Mouse (Mus musculus) heart, postnatal 14 days (tissue): ENCODE data around the gene Slc25a5. TPM values are rescaled to one million over a fixed set of nuclear protein-coding genes. Genes with fewer than 3 reads are reported as not detected.
"Not testable (repeated sequence)": the region's sequence is repeated elsewhere in the genome, so short reads cannot be mapped to it uniquely, and the experiment has no call there.

Source experiments
- DNase-seq, 2 experiments: peaks; one replicate each; pipeline ENCODE4 v3.0.0; 2021 to 2022
- intact Hi-C: fragments of 180-260 bp; cut with DNase I; formaldehyde crosslinking; loops from one replicate; pipeline ENCODE4 v1.15.1; 2025
- total RNA-seq, 2 experiments: library from RNA; stranded (reverse); gene quantifications; 2 replicates each; pipeline ENCODE4 v1.2.3; 2021

Gene Slc25a5
- total RNA-seq, 2 experiments from 2014 or later, result 545 to 681 TPM

DNA sequence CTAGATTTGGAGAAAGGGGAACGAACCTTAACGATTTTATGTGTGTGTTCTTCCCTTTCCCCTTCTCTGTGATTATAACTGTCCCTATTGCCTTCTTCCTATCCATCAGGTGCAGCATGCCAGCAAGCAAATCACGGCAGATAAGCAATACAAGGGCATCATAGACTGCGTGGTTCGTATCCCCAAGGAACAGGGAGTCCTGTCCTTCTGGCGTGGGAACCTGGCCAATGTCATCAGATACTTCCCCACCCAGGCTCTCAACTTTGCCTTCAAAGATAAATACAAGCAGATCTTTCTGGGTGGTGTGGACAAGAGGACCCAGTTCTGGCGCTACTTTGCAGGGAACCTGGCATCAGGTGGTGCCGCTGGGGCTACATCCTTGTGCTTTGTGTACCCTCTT, 1.3 kb downstream of the Slc25a5 start:
- intact Hi-C loops, DNase-seq: not testable (repeated sequence)

DNA sequence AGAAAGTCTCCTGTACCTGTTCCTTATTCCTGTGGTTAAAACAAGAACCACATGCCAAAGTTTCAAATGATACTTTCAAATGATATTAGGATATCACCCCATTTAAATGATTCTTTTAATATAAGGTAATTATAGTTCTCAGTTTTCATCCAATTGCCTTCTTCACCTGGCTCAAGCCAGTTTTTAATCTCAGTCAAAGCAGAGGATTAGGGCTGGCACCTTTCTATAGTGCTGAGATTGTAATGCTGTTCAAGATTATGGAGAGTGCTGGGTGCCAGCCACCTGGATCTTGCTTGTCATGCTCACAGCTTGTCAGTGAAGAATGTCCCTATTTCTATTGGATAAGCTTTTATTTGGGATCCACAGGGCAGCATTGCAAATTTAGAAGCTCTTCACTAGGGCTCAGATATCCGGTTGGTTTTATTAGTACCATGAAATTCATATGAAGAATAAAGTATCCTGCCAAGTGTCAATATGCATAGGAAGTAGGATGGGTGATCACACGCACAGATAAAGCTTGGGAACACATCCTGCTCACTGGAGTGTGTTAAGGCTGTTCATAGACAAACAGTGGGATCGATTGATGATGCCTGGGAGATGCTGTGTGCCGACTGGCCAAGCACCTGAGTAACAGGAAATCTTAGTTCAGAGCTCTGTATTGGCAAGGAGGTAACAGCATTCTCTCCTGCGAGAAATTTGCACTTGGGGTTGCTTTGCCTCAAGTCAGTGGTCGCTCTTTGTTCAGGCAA, 3.9 kb downstream of the Slc25a5 start:
- DNase-seq, result no peak
- intact Hi-C loops, result no loop called here

DNA sequence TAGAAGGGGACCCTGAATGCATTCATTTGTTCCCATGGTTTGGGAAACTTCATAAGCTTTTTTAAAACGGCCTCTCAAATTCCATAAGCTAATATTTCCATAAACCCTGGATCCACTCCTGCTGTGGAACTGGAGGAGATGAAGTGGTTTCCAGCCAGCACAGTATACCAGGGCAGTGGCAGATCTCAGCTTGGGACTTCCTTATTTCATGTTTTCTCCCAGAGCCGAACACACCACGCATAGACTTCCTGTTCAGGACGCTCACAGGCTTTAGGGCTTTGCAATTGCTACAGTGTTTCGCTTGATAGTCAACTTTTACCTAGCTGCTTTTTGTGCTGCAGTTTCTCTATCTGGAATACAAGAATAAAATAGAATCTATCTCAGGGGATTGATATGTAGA, 7.7 kb downstream of the Slc25a5 start:
- intact Hi-C loops, result no loop called here
- no peak for DNase-seq

DNA sequence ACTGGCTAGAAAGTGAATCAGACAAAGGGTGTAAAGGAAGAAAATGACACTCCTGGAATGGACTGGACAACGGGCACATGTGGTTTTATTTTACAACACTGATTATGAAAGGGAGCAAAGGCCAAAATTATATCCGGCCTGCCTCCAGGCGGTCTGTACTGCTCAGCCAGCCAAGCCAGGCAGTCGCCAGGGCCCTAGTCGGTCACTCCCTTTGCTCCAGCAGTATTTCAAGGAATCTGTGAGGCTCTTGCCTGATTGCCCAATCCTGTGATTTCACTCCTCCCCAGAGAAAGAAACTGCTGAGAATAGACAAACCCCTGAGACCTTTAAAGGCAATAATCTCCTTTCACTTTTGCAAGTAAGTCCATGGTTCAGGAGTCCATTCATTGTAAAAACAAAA, 8.7 kb downstream of the Slc25a5 start:
- intact Hi-C loops, result no loop called here
- peak; percentile 40 to 47 for DNase-seq

DNA sequence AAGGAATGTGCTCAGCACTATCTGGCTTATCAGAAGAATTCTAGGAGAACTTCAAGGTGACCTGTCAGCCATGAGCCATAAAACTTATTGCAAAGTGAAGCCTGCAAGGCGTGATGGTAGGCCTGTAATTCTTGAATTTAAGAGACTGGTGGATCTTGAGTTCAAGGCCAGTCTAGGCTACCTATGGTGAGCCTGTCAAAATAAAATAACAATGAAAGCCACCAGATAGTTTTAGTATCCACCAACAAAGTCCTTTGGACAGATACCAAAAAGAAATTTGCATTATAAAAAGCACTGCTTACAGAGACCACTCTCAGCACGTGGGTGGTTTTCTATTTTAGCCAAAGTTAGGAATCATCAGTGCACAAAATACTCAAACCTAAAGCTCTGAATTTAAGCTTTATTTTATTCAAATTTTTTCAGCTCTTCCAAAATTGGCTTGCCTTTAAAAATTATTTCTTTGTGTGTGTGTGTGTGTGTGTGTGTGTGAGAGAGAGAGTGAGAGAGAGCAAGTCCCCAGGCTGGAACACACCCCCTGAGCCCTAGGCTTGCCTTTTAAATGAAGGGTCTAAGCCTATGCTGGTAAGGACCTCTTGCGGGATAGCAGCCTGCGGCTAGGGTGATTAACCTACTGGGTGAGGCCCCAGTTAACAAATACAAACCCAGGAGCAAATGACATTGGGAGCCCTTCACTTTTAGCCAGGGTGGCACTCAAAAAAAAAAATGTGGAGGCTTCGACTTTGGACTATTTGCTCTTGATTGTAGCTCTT, 10.2 kb downstream of the Slc25a5 start:
- DNase-seq, result no peak
- intact Hi-C loops, result loop anchor here (5.0 kb wide), 1 partner anchor 43 kb away; no protein-coding TSS in a partner anchor

DNA sequence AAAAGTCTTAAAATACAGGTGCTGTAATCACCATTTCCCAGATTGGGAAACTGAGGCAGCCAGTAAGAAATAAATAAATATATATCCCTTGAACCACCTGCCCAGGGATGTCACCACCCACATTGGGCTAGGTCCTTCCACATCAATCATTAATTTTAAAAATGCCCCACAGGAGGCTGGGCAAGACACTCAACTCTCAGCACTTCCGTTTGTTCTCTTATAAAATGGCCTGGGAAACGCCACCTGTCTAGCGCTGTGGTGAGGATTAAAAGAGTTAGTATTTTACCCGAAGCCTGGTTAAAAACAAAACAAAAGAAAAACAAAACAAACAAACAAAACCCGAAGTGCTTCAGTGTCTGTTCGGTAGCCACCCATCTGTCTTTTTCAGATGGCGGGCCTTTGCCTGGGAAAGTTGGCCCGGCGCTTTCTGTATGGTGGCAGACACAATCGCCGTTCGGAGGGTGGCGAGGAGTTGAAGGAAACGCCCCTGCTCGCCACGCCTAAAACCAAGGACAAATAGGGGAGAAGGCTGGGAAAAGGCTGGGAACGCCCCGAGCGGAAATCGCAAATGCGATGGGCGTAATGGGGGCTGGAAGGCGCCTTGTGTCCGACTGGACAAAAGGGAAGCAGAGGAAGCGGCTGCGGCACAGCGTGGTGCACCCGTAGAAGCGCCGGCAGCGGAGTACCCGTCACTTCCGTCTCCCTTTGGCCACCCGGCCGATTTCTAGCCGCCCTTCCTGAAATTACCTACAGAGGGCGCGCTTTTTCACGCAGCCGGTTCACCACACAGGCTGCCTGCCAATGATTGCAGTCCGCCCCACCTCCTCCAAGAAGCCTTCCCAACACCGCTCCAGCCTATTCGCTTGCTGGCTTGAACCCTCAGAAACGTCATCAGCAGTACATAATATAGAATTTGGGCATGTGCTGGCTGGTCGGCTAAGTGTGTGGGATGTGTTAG, 12.2 kb downstream of the Slc25a5 start:
- intact Hi-C loops, result loop anchor here (5.0 kb wide), 1 partner anchor 45 kb away; no protein-coding TSS in a partner anchor
- DNase-seq, result peak; percentile 81 to 89

DNA sequence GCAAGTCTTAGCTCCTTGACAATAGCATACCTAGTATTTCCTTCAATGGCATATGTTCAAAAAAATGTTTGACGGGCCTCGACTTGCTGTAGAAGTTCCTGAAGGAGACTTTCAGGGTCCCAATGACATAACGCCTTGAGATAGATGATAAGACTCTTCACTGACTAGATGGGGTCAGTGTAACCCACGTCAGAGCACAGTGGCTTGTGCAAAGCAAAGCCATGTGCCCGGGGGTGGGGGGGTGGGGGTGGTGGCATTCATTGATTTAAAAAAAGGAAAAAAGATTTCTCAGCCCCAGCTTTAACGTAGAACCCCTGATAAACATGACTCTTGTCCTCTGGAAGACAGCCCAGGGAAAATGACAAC, 12.8 kb downstream of the Slc25a5 start:
- intact Hi-C loops, result loop anchor here (5.0 kb wide), 1 partner anchor 46 kb away; no protein-coding TSS in a partner anchor
- no peak for DNase-seq

DNA sequence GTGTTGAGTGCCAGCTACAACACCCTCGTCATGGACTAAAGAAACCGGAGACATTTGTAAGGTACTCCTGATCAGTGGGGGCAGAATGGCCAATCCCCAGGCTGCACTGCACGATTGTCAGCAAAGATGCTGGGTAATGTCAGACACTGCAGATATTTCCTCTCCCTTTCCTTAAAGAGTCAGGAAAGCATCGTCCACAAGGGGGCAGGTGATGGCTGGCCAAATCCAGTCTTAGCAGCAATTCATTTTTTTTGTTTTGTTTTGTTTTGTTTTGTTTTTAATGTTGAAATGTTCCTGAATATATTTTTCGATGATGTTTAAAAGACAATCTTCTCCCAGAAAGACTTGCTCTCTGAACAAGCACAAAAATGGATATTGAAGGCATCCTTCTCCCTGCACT, 15.9 kb downstream of the Slc25a5 start:
- intact Hi-C loops, result no loop called here
- DNase-seq, result peak in 1 of 2 experiments; percentile 43

DNA sequence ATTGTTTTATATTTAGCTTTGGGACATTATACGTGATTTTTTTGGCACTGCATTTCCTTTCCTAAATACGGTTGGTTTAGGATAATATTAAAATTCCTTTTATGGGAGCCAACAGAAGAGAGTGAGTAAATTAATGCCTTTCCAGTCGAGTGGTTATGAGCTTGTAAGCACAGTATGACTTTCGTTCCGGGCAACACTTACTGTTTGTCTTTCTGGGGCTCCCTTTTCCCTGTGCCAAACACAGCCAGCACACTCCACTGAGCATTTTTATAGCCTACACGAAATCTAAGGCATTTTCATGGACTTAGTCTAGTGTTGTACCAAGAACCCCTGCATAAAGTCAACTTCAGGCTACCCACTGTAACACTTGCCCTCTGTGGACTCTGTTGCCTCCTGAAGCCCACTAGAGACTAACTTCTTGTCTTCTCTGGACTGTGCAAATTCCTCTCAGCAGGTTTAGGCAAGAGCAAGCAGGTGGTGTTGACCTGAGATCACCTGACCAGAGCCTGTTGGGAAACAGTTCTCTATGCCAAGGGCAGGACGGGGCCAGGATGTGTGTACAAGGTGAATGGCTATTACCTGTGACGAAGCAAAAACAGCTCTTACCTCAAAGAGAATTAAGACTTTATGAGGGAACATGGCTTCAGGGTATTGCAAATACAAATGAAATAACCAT, 18.8 kb downstream of the Slc25a5 start:
- intact Hi-C loops, result no loop called here

DNA sequence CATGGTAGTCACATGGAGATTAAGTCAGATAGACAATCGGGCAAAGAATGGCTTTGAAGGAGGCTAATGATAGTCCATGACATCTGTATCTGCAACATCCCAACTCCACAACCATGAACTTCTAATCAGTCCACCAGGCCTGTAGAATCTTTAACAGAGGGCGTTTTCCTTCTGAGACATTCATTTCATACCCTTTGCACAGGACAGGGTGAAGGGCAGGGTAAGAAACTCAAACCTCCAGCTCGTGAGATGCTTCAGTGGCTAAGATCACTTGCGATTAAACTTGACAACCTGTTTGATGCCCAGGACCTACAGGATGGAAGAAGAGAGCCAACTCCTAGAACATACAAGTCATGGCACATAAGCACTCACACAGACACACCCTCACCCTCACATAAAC, 19.6 kb downstream of the Slc25a5 start:
- DNase-seq, result no peak
- intact Hi-C loops, result no loop called here

More for the DNA sequence above, 18.8 kb downstream of the Slc25a5 start:
- no peak for DNase-seq

DNA sequence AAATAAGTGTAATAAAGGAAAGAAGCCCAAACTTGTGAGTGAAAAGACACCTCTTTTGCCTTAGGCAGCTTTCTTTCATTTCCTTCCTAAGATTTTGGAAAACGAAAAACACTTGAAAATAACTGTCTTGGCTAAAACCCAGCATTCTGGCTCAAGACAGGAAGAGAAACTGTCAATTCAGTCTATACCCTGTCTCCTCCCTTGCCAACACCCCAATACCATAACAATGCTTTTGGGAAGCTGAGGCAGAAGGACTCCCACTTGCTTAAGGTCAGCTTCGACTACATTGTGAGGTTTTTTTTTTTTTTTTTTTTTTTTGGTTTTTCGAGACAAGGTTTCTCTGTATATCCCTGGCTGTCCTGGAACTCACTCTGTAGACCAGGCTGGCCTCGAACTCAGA, 20.0 kb downstream of the Slc25a5 start:
- intact Hi-C loops, result no loop called here
- no peak for DNase-seq

DNA sequence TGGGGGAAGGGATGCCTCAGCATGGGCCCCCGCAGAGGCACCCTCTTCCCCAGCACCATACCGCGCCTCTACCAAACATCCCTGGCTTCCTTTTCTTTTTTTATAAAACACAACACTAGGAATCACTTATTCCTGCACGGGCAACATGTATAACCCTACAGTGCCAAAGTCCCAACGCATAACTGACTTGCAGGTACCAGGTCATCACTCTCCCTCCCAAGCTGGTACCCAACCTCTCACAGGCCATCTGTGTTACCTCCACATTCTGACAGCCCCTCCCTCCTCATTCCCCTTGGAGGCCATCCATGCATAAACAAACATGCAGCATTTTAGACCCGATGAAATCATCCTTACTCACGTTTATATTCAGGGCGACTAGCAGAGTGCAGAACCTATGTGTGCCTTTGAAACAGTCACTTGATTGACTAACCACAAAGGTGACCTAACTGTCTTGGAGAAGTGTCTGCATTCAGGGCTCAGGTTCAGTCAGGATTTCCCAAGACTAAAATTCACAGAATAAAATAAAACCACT, 21.0 kb downstream of the Slc25a5 start:
- intact Hi-C loops, result no loop called here
- DNase-seq, result no peak

DNA sequence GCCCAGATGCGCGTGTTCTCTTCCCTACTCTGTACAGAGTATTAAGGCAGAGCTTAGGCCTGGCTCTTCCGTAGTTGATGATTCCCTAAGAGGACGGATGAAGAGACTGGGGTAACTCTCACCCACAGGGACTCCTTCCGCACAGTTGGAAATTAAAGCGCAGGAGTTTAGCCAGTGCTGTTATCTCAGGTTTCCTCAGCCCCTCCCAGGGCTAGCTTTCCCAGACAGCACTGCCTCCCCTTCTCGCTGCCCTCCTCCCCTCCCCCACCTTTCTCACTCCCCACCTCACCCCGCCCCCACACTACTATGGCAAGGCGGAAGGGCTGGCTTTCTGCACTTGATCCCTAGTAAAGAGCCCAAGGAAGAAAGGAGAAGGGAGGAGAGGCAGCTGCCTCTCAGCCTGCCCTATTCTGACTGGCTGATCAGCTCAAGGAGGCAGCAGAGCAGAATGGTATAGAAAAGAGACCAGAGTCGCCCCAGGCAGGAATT, 21.5 kb downstream of the Slc25a5 start:
- intact Hi-C loops, result no loop called here
- DNase-seq, result no peak

DNA sequence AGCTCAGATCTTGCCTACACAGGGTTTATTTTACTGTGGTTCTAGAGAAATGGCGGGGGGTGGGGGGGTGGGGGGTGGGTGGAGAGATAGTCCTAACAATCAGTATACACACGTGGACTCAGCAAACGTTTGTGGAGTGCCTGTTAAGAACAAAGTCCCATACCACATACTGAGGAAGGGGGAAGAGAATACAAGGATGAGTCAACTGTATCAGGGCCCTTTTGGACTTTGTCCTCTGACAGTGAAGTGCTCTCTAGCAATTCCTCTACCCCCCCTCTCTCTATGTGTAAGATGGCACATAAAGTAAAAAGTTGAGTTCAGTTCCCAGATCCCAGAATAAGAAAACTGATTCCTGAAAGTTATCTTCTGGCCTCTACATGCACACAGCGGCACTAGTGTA, 24.1 kb downstream of the Slc25a5 start:
- intact Hi-C loops, result no loop called here
- no peak for DNase-seq

DNA sequence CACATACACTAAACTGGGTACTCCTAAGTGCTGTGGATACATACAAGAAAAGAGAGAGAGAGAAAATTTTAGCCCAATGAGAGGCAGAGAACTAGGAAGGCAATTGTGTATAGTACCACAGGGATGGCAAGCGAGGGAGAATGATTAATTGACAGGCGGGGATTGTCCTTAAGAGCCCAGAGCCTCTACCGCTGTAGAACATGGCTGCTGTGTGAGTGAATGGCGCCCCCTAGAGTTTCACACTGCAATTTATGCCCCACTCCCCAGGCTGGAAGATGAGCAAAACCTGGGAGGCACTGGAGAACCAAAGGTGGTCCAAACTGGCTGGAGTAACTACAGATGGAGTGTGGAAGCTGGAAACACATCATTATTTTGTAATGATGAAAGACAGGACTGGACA, 24.8 kb downstream of the Slc25a5 start:
- DNase-seq, result peak; percentile 27 to 47
- intact Hi-C loops, result loop anchor here (2.0 kb wide), 1 partner anchor 59 kb away; no protein-coding TSS in a partner anchor

DNA sequence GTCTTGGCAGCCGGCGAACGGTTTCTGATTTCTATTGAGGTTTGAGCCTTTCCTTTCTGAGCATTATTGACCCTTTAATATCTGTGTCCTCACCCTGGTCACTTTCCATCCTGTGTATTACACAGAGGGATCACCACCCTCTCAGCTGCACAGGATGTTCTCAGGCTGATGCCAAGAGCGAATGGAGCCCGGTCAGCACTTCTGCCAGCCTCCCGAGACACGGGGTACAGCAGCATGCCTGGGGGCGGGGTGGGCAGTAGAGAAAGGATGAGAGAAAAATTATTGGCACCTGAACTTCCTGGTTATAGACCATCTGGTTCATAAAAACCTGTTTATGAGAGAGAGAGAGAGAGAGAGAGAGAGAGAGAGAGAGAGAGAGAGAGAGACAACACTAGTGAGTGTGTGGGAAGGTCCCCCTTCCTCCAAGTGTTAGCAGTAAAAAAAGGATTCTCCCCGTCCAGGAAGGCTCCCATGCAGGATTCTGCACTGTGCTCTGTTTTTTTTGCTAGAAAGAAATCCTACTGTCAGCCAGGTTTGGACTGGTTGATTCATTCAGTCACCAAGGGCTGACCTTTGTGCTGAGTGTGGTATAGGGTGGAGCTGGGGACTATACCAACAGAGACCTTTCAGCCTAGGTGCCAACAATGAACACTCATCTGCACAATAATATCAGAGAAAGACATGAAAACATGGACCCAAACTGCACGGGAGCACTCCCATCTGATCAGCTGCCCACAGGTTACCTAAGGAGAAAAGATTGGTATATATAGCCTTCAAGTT, 28.7 kb downstream of the Slc25a5 start:
- intact Hi-C loops, result no loop called here
- no peak for DNase-seq

DNA sequence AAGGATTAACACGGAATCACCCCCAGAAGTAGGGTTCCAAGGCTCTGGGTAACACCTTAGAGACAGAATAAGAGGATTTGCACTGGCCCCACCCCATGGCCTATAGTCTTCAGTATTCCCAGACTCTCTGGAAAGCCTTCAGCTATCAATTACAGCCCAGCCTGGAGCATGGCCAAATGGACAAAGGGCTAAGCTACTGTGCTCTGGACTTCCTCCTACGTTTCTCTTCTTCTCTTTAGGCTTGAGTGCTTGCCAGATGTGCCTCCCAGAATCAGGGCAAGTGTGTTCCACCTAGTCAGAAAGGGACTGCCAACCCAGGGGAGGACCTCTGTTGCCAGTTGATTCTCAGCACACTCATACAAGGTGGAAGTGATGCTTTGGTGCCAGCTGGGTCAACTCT, 29.6 kb downstream of the Slc25a5 start:
- DNase-seq, result no peak
- intact Hi-C loops, result no loop called here

DNA sequence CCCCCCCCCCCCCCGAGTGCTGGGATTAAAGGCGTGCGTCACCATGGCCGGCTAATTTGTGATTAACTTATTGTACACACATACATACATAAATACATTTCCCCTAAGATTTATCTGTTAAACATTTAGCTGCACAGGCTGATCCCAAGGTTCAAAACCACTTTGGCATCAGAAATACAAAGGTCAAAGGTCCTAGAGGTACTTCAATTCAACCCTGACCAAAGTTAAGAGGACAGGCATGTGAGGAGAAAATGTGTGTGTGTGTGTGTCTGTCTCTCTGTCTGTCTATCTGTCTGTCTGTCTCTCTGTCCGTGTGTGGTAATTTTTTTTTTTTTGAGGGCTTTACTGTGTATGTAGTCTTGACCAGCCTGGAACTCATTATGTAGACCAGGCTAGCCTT, 31.4 kb downstream of the Slc25a5 start:
- intact Hi-C loops, result no loop called here
- no peak for DNase-seq

DNA sequence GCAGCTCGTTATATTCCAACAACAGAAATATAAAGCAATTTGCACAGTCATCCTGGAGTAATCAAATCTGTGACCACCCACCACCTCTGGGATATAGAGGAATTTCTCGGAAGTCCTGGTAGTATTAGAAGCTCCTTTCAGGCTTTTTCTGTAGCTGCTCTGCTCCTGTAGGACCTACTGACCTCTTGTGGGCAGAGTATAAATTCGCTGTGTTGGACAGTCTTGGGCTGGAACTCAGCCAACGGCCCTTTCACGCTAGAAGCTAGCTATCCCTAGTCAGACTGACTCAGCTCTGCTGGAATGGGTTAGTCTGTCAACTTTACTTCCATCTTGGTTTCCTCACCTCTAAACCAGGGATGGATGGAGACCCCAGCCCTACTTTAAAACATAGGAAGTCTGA, 34.8 kb downstream of the Slc25a5 start:
- intact Hi-C loops, result loop anchor here (5.0 kb wide), 2 partner anchors 72 to 192 kb away; partner anchors contain the start of gene Nkrf
- peak; percentile 49 to 67 for DNase-seq
